Mouse (Mus musculus) embryonic facial prominence, embryonic 15.5 days (tissue): ENCODE results near the gene Rfc5. TPM values are rescaled to one million over a fixed set of nuclear protein-coding genes. Genes with fewer than 3 reads are reported as not detected.
"Not testable (repeated sequence)": the region's sequence is repeated elsewhere in the genome, so short reads cannot be mapped to it uniquely, and the experiment has no call there.

Experiments used
- ATAC-seq: fragments of 200-750 bp; cut with Nextera tagmentation; 2 replicates; pipeline ENCODE4 v1.8.0; 2017; ENCODE audit warnings: low read depth, moderate TSS enrichment; ENCODE audit not compliant: insufficient number of reproducible peaks, low FRiP score, low TSS enrichment
- H3K27ac ChIP-seq: fragments of 300-500 bp; sonication (generic); replicated peaks from 2 replicates; pipeline ENCODE4 v1.5.1; 2015; ENCODE audit warnings: mild to moderate bottlenecking, inconsistent platforms
- H3K27me3 ChIP-seq: fragments of 300-500 bp; sonication (generic); 2 replicates; pipeline ENCODE4 v1.6.1; 2015; ENCODE audit warnings: inconsistent platforms
- H3K36me3 ChIP-seq: fragments of 300-500 bp; sonication (generic); 2 replicates; pipeline ENCODE4 v1.6.1; 2015; ENCODE audit warnings: mild to moderate bottlenecking, inconsistent platforms
- H3K4me1 ChIP-seq: fragments of 300-500 bp; sonication (generic); 2 replicates; pipeline ENCODE4 v1.6.1; 2015; ENCODE audit warnings: inconsistent platforms
- H3K4me2 ChIP-seq: fragments of 300-500 bp; sonication (generic); replicated peaks from 2 replicates; pipeline ENCODE4 v1.6.1; 2015; ENCODE audit warnings: mild to moderate bottlenecking, inconsistent platforms
- H3K4me3 ChIP-seq: fragments of 300-500 bp; sonication (generic); replicated peaks from 2 replicates; pipeline ENCODE4 v1.5.1; 2015; ENCODE audit warnings: mild to moderate bottlenecking, inconsistent platforms
- H3K9ac ChIP-seq: fragments of 300-500 bp; sonication (generic); 2 replicates; pipeline ENCODE4 v1.6.1; 2015; ENCODE audit warnings: inconsistent platforms
- H3K9me3 ChIP-seq: fragments of 300-500 bp; sonication (generic); replicated peaks from 2 replicates; pipeline ENCODE4 v1.6.1; 2016; ENCODE audit warnings: inconsistent platforms
- WGBS: fragments of 180-500 bp; shearing (Covaris S2); methylation state at CpG from one replicate; pipeline ENCODE4 v1.1.7; 2015; 5-methylcytosine and 5-hydroxymethylcytosine counted together
- polyA plus RNA-seq: library from polyadenylated mRNA; unstranded; fragments of >200 nt; fragmentation: Nextera tagmentation; extraction: Ambion mirVana; gene quantifications from 2 replicates; pipeline ENCODE4 v1.2.1, GENCODE M21; 2015

Rfc5 gene
- polyA plus RNA-seq = 77.6 and 83.6 TPM in 2 replicates

DNA sequence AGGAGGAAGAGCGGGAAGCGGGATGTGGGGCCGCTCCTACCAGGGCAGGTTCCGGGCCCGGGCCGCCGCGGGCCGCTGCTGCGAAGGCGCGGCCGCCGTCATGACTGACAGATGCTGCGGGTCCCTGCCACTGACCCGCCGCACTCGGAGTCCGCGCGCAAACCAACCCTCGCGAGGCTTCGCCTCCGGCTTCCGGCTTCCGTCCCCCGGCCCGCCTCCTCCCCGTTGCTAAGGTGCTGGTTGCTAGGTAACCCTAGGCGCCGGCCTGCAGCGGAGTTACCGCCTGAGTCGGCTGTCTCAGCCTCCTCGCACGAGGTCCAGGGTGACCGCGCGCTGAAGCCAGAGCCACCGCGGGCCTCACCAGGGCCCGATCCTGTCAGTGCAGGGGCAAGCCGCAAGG is at the start of gene Rfc5:
TSS of gene Rfc5 (minus strand) at position 171 of the 400 bp plus-strand sequence.
- Histone ChIP-seq H3K4me3 (peak within 1 kb of the TSS; percentile 91), H3K36me3 (peaks cover 24% of the 10 kb centered on the region), H3K27me3 (no peaks in the 10 kb centered on the region), H3K4me1 (peaks cover 17% of the 10 kb centered on the region), H3K9ac (peak within 1 kb of the TSS; percentile 89), H3K4me2 (peak within 1 kb of the TSS; percentile 76), H3K9me3 (no peaks in the 10 kb centered on the region), H3K27ac (peak within 1 kb of the TSS; percentile 44; the same call in 1 of the 2 replicates)
- WGBS = under 1% methylated on average over 44 of the region's 44 CpGs
- ATAC-seq = peak; percentile 92

DNA sequence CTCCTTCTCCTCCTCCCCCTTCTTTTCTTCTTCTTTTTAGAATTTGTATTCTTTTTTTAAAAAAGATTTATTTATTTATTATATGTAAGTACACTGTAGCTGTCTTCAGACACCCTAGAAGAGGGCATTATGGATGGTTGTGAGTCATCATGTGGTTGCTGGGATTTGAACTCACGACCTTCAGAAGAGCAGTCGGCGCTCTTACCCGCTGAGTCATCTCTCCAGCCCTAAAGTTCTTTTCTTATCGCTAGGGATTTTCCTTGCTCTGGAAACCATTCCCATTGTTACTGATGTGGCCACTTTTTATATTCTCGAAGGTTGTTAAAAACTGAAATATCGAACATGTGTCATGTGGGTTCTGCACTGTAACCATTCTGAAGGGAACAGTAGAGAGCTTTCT is 44.7 kb upstream of the Rfc5 start:
- ATAC-seq, H3K9ac ChIP-seq, H3K9me3 ChIP-seq, H3K27ac ChIP-seq, H3K4me2 ChIP-seq, H3K36me3 ChIP-seq, H3K4me3 ChIP-seq, H3K4me1 ChIP-seq, H3K27me3 ChIP-seq: not testable (repeated sequence)
- 88% methylated on average over 7 of the region's 7 CpGs for WGBS

DNA sequence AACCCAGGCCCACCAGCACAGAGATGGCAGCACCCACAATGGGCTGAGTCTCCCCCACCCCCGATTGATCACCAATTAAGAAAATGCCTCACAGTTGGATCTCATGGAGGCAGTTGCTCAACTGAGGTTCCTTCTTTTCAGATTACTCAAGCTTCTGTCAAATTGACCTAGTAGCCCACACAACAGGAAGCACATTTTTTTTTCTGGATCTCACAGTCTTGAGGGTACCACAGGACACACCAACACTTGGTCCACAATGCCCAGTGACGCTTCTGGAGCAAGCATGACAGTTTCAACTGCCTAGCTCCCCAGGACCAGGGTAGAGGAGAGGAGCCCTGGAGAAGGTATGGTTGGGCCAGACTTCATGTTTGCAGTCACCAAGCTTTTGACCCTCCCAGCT is 28.6 kb upstream of the Rfc5 start:
- 74% methylated on average over 2 of the region's 2 CpGs for WGBS
- no peak overlapping the region for H3K4me2 ChIP-seq
- H3K9me3 ChIP-seq = no peaks in the 10 kb centered on the region
- H3K4me3 ChIP-seq = no peak overlapping the region
- no peak for ATAC-seq
- peaks cover 14% of the 10 kb centered on the region for H3K4me1 ChIP-seq
- no peaks in the 10 kb centered on the region for H3K36me3 ChIP-seq
- H3K9ac ChIP-seq = no peak overlapping the region
- no peak overlapping the region for H3K27ac ChIP-seq
- H3K27me3 ChIP-seq = peaks cover 44% of the 10 kb centered on the region

DNA sequence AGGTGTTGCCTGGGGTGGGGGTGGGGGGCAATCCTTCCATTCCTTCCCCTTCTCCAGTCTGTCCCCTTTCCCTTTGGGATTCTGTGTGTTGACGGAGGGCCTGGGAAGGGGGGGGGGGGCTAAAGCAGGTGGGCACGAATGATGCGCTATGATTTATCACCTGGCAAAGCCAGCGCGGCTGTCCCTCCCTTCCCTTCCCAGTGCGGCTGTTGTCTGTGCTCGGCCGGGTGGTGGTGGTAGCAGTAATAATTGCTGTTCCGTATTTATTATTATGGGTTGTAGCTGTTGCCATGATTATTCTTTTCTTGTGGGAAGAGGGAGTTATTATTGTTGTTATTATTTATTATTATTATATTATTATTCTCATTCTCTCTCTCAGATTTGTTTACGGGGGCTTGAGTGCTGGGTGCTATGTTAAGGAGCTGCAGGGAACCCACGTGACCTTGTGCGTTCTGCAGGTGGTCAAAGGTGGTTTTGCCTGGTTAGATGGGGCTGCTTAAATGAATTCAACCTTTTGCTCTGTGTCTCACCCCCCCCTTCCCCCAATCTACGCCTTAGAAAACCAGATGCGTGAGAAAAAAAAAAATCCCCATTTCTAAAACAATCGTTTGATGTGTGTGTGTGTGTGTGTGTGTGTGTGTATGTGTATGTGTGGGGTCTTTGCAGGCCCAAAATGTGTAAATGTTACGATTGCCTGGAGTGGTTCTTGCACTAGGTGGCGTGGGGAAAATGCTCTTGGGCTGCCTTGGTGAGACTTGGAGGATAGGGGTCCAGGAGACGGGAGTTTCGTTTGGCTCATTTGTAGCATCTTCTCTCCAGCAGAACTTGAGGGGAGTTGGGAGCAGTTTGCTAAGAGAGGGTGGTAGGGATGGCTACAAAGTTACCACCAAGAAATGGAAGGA is 26.4 kb upstream of the Rfc5 start:
- no peaks in the 10 kb centered on the region for H3K9me3 ChIP-seq
- WGBS = 23% methylated on average over 19 of the region's 19 CpGs
- H3K4me2 ChIP-seq = no peak overlapping the region
- H3K36me3 ChIP-seq = no peaks in the 10 kb centered on the region
- H3K27me3 ChIP-seq = peaks cover 56% of the 10 kb centered on the region
- ATAC-seq = no peak
- H3K4me3 ChIP-seq = 0 out of 2 replicates have a peak overlapping the region, but pooled peaks have one; percentile 58
- no peak overlapping the region for H3K9ac ChIP-seq
- H3K27ac ChIP-seq = no peak overlapping the region
- peaks cover 14% of the 10 kb centered on the region for H3K4me1 ChIP-seq

DNA sequence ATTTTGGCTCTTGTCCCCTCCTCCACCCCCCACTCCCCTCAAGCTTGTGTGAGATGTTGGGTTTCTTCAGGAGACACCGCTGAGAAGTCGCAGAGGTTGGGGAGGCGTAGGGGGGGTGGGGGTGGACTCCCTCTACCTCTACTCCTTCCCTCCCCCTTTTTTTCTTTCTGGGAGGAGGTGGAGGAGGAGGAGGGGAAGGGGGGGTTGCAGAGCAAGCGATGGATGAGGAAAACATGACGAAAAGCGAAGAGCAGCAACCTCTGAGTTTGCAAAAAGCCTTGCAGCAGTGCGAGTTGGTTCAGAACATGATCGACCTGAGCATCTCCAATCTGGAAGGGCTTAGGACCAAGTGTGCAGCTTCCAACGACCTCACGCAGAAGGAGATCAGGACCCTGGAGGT is 25.8 kb upstream of the Rfc5 start:
- Histone ChIP-seq H3K4me3 (peak overlapping the region; percentile 58), H3K9me3 (no peaks in the 10 kb centered on the region), H3K27ac (no peak overlapping the region), H3K4me2 (peak overlapping the region; percentile 98), H3K36me3 (no peaks in the 10 kb centered on the region), H3K9ac (no peak overlapping the region), H3K4me1 (peaks cover 14% of the 10 kb centered on the region), H3K27me3 (peaks cover 56% of the 10 kb centered on the region)
- 3% methylated on average over 10 of the region's 10 CpGs for WGBS
- ATAC-seq = no peak

DNA sequence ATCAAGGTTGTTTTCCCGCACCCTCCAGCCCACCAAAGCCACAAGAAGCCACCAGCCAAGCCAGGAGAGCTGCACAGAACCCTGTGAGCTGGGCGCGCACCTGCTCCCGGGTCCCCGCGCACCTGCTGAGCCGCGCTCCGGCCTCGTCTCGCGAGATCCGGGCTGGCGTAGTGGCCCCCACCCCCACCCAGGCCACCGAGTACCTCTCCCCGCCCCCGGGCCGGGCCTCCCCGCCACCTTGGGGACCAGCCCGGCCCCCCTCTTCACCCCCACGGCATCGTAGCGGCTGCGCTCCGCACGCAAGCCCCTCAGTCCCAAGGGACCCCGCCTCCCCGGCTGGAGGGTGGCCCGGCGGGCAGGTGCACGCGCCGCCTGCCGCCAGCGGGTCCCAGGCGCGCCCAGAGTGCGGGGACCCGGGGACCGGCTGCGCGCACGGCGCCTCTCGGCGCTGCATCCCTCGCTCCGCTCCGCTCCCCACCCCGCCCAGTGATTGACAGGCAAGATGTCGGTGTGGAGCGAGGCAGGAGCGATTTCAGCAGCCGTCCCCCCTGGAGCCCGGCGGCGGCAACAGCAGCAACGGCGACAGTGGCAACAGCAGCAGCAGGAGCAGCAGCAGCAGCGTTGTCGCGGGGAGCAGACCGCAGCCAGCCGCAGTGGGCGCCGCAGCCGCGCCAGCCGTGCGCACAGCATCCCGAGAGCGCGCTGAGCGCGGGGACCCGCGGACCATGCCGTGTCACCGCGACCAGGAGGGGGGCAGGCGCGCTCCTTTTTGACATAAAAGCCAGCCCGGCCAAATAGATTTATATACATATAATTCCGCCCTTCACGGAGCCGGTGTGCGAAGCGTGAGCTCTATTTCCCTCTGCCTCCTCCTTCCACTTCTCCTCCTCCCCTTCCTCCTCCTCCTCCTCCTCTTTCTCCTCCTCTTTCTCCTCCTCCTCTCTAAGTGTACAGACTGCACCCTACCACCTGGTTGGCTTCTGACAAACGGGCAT is 25.0 kb upstream of the Rfc5 start, which contains the start of gene Ksr2:
TSS of gene Ksr2 (plus strand) at position 494 of the 995 bp plus-strand sequence.
- Histone ChIP-seq H3K9ac (no peak within 1 kb of the TSS; the same call in 1 of the 2 replicates), H3K9me3 (no peaks in the 10 kb centered on the region), H3K4me3 (peak within 1 kb of the TSS; percentile 58), H3K4me1 (peaks cover 14% of the 10 kb centered on the region), H3K36me3 (no peaks in the 10 kb centered on the region), H3K4me2 (peak within 1 kb of the TSS; percentile 98), H3K27ac (no peak within 1 kb of the TSS), H3K27me3 (peaks cover 59% of the 10 kb centered on the region)
- ATAC-seq = peak; percentile 80
- under 1% methylated on average over 88 of the region's 89 CpGs for WGBS

DNA sequence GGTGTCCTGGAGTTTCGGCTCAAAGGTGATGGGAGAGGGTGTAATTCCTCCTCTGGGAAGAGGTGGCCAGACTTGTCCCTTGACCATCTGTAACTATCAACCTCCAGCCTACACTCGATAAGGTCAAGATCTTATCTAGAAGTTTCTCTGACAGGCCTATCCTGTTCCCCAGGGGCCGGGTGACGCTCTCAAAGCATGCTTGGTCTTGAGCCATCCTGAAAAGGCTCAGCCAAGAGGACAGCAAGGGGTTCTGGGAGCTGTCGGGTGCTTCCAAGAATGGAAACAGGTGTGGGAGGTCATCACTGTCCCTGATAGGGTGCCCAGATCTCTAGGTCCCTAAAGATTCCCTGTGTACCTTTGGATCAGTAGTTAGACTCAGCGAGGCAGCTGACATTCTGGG is 20.5 kb upstream of the Rfc5 start:
- Histone ChIP-seq H3K4me1 (peaks cover 10% of the 10 kb centered on the region), H3K36me3 (no peaks in the 10 kb centered on the region), H3K4me3 (no peak overlapping the region), H3K27ac (no peak overlapping the region), H3K9me3 (no peaks in the 10 kb centered on the region), H3K4me2 (no peak overlapping the region), H3K27me3 (peaks cover 33% of the 10 kb centered on the region), H3K9ac (no peak overlapping the region)
- no peak for ATAC-seq
- 62% methylated on average over 6 of the region's 6 CpGs for WGBS

GRCm38 (mm10) chr5:117408216-117408615 is 19.4 kb upstream of the Rfc5 start:
- Histone ChIP-seq H3K4me2 (no peak overlapping the region), H3K4me1 (peaks cover 1% of the 10 kb centered on the region), H3K27me3 (peaks cover 22% of the 10 kb centered on the region), H3K9ac (no peak overlapping the region), H3K9me3 (no peaks in the 10 kb centered on the region), H3K4me3 (no peak overlapping the region), H3K36me3 (no peaks in the 10 kb centered on the region), H3K27ac (no peak overlapping the region)
- ATAC-seq = no peak
- WGBS = 63% methylated on average over 4 of the region's 4 CpGs

GRCm38 (mm10) chr5:117404671-117405070 is 15.8 kb upstream of the Rfc5 start:
- not testable (repeated sequence) for H3K36me3 ChIP-seq, H3K27me3 ChIP-seq, H3K9me3 ChIP-seq, H3K4me2 ChIP-seq, ATAC-seq, H3K27ac ChIP-seq, H3K4me3 ChIP-seq, H3K4me1 ChIP-seq, H3K9ac ChIP-seq
- WGBS = 88% methylated on average over 2 of the region's 2 CpGs

- H3K27ac ChIP-seq = no peak overlapping the region
- no peak for ATAC-seq
- H3K4me2 ChIP-seq = no peak overlapping the region
- H3K4me3 ChIP-seq = no peak overlapping the region
- H3K27me3 ChIP-seq = no peaks in the 10 kb centered on the region
- H3K36me3 ChIP-seq = no peaks in the 10 kb centered on the region
- WGBS = 84% methylated on average over 8 of the region's 8 CpGs
- no peaks in the 10 kb centered on the region for H3K9me3 ChIP-seq
- no peak overlapping the region for H3K9ac ChIP-seq
- H3K4me1 ChIP-seq = no peaks in the 10 kb centered on the region
Observed at GRCm38 (mm10) chr5:117403609-117404008, 14.8 kb upstream of the Rfc5 start.

DNA sequence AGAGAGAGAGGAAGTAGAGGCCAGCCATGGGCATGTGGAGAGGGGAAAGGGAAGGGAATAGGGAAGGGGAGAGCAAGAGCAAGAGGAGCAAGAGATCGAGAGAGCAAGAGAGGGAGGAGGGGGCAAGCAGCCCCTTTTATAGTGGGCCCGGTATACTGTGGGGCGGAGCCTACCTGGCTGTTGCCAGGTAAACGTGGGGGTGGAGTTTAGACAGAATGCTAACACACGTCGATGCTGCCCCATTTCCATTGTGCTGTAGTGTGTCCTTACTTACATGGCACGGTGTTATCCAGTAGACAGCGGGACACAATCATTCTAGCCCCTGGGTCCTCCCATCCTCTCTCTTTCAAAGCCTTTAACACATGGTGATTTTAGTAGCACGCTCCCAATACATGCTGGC is 10.4 kb upstream of the Rfc5 start:
- peak; percentile 24; the same call in 1 of the 2 replicates for ATAC-seq
- no peak overlapping the region for H3K27ac ChIP-seq
- H3K4me2 ChIP-seq = no peak overlapping the region
- H3K9ac ChIP-seq = no peak overlapping the region
- H3K36me3 ChIP-seq = no peaks in the 10 kb centered on the region
- H3K27me3 ChIP-seq = no peaks in the 10 kb centered on the region
- H3K4me3 ChIP-seq = no peak overlapping the region
- 73% methylated on average over 9 of the region's 9 CpGs for WGBS
- no peaks in the 10 kb centered on the region for H3K4me1 ChIP-seq
- no peaks in the 10 kb centered on the region for H3K9me3 ChIP-seq
